Mouse (Mus musculus): ENCODE measurements around the gene Nlk. TPM values are rescaled to one million over a fixed set of nuclear protein-coding genes. Genes with fewer than 3 reads are reported as not detected.

Nlk gene
- polyA plus RNA-seq, 1 experiment, result 25.6 TPM

DNA sequence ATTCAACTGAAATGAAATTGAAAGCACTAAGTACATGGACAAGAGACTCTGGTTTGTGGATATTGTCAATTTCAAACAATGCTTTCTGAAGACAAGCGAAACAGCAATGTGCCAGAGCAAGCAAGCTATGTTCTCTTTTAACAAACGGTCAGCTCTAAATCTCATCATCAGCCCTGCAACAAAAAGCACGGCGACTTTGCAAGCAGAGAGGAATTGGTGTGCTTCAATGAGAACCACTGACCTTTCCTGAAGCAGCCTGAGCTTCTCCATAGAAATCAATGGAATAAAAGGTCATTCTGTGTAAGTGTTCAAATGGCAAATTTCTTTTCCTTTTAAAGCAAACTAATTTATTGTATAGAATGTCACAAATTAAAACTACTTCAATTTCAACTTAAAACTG is 87.5 kb downstream of the Nlk start:
- no peak for DNase-seq
- Histone ChIP-seq H3K4me3 (replicated peaks; ENCODE audit: insufficient read depth, low read depth, low read length) (no peak overlapping the region), H3K27ac (ENCODE audit: insufficient read depth, low read length) (no peak overlapping the region), H3K4me1 (ENCODE audit: control insufficient read depth, insufficient read depth, low read length) (no peaks in the 10 kb centered on the region), H3K27me3 (ENCODE audit: control insufficient read depth, insufficient read depth, low read length) (no peaks in the 10 kb centered on the region)
- WGBS, result 85% methylated on average over 4 of the region's 4 CpGs
- TF ChIP-seq POLR2A (IDR thresholded peaks at IDR 0.05; ENCODE audit: borderline replicate concordance, insufficient read depth, low read length) (no peak), CTCF (IDR thresholded peaks at IDR 0.05; ENCODE audit: borderline replicate concordance, insufficient read depth, low read depth, low read length) (no peak)

DNA sequence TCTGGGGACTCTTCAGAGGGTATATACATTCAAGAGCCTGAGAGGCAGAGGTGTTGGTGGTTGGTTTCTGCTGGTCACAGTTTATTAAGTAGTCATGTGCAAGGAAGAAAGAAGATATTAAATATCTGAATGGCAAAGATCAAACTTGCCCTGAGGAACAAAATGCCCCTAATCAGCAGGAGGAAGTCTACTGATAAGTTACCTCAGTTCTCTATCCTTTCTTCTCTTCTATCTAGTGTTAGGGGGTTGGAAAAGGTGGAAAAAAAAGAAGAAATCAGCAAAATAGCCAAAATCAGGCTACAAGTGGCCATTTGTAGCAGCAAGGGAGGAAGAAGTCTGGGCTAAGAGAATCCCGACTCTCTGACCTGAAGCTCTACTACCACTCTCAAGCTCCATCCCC is 92.3 kb downstream of the Nlk start:
- DNase-seq, result no peak
- no peaks in the 10 kb centered on the region for H3K4me1 ChIP-seq (ENCODE audit: control insufficient read depth, insufficient read depth, low read length)
- no peak overlapping the region for H3K27ac ChIP-seq (ENCODE audit: insufficient read depth, low read length)
- H3K27me3 ChIP-seq (ENCODE audit: control insufficient read depth, insufficient read depth, low read length), result no peaks in the 10 kb centered on the region
- 89% methylated on average over 1 of the region's 1 CpGs for WGBS
- TF ChIP-seq POLR2A (IDR thresholded peaks at IDR 0.05; ENCODE audit: borderline replicate concordance, insufficient read depth, low read length), result no peak
- no peak for TF ChIP-seq CTCF (IDR thresholded peaks at IDR 0.05; ENCODE audit: borderline replicate concordance, insufficient read depth, low read depth, low read length)
- H3K4me3 ChIP-seq (replicated peaks; ENCODE audit: insufficient read depth, low read depth, low read length), result no peak overlapping the region

DNA sequence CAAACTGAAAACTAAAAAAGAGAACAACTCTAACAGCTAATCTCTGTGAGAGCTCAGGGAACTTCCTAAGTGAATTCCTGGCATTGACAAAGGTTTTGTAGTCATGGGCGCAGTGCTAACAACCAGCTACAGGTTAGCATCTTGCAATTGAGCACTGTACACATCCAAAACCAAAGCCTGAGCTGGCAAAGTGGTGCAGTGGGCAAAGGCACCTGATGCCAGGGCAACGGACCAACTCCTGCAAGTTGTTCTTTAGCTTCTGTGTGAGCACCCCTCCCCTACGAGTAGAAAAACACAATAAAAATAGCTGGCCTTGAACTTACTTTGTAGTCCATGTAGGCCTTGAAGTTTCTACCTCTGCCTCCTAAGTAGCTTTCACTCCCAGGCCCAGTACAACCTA is 94.4 kb downstream of the Nlk start:
- H3K4me1 ChIP-seq (ENCODE audit: control insufficient read depth, insufficient read depth, low read length), result no peaks in the 10 kb centered on the region
- DNase-seq, result no peak
- TF ChIP-seq CTCF (IDR thresholded peaks at IDR 0.05; ENCODE audit: borderline replicate concordance, insufficient read depth, low read depth, low read length), result no peak
- no peak for TF ChIP-seq POLR2A (IDR thresholded peaks at IDR 0.05; ENCODE audit: borderline replicate concordance, insufficient read depth, low read length)
- WGBS, result 83% methylated on average over 3 of the region's 3 CpGs
- H3K27ac ChIP-seq (ENCODE audit: insufficient read depth, low read length), result no peak overlapping the region
- H3K4me3 ChIP-seq (replicated peaks; ENCODE audit: insufficient read depth, low read depth, low read length), result no peak overlapping the region
- H3K27me3 ChIP-seq (ENCODE audit: control insufficient read depth, insufficient read depth, low read length), result no peaks in the 10 kb centered on the region

DNA sequence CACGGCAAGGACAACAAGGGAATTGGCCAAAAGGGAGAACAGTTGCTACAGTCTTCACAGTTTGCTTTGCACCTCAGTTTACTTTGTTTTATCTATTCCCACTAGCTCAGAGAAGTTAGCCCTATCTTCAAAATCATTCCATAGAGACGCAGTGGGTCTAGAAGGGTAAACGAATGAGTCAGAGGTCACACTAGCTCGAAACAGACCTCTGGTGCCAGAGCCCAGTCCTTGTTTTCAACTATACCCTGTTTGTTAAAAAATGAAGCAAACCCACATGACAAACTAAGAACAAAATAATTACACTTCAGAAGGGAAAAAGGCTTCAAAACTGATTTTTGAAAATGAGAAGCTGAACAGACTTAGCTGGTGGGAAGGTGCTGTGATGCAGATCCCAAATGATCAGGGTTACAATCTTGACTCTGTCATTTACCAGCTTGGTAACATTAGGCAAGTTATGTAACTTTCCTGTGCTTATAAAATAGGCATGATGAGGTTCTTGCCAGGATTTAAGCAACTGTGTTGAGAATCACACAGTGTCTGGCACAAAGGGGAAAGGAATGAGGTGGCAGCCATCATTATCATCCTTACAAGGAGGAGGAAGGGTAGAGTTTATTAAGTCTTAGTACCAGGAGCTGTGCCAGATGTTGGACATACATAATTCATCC is 96.1 kb downstream of the Nlk start:
- Histone ChIP-seq H3K4me3 (replicated peaks; ENCODE audit: insufficient read depth, low read depth, low read length) (no peak overlapping the region), H3K27ac (ENCODE audit: insufficient read depth, low read length) (no peak overlapping the region), H3K27me3 (ENCODE audit: control insufficient read depth, insufficient read depth, low read length) (no peaks in the 10 kb centered on the region), H3K4me1 (ENCODE audit: control insufficient read depth, insufficient read depth, low read length) (no peaks in the 10 kb centered on the region)
- WGBS, result 84% methylated on average over 4 of the region's 4 CpGs
- no peak for TF ChIP-seq POLR2A (IDR thresholded peaks at IDR 0.05; ENCODE audit: borderline replicate concordance, insufficient read depth, low read length)
- DNase-seq, result no peak

DNA sequence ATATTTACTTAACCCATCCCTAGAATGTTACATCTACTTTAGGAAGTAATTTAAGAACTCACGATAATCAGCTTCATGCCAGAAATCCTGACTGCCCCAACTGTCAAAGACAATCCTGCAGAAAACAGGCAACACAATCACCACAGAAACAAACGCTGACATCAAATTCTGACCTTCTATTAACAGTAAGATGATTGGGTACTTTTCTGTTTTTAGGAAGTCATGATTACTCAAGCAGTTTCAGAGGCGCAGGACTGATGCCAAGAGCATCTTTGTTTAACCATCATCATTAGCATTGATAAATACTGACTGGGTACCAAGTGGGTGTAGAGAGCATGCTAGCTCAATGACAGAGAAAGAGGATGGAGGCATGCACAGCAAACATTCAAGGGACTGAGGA is 96.7 kb downstream of the Nlk start:
- Histone ChIP-seq H3K4me1 (ENCODE audit: control insufficient read depth, insufficient read depth, low read length) (no peaks in the 10 kb centered on the region), H3K4me3 (replicated peaks; ENCODE audit: insufficient read depth, low read depth, low read length) (no peak overlapping the region), H3K27me3 (ENCODE audit: control insufficient read depth, insufficient read depth, low read length) (no peaks in the 10 kb centered on the region), H3K27ac (ENCODE audit: insufficient read depth, low read length) (no peak overlapping the region)
- 82% methylated on average over 3 of the region's 3 CpGs for WGBS
- no peak for TF ChIP-seq CTCF (IDR thresholded peaks at IDR 0.05; ENCODE audit: borderline replicate concordance, insufficient read depth, low read depth, low read length)
- no peak for TF ChIP-seq POLR2A (IDR thresholded peaks at IDR 0.05; ENCODE audit: borderline replicate concordance, insufficient read depth, low read length)
- no peak for DNase-seq

DNA sequence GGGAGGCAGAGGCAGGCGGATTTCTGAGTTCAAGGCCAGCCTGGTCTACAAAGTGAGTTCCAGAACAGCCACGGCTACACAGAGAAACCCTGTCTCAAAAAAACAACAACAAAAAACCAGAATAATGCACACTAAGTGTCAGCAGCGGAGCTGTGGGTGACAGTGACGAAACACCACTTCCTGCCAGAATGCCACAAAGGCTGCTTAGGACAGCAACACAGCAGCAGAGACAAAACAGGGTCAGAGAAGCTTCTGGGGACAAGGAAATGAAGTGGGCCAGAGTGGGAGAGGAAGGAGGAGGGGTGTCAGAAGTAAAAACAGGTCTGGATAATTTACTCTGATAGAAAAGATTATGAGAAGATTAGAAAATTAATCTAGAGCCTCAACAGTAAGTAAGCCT is 97.1 kb downstream of the Nlk start:
- Histone ChIP-seq H3K27ac (ENCODE audit: insufficient read depth, low read length) (no peak overlapping the region), H3K27me3 (ENCODE audit: control insufficient read depth, insufficient read depth, low read length) (no peaks in the 10 kb centered on the region), H3K4me1 (ENCODE audit: control insufficient read depth, insufficient read depth, low read length) (no peaks in the 10 kb centered on the region), H3K4me3 (replicated peaks; ENCODE audit: insufficient read depth, low read depth, low read length) (no peak overlapping the region)
- 84% methylated on average over 4 of the region's 4 CpGs for WGBS
- no peak for DNase-seq
- TF ChIP-seq CTCF (IDR thresholded peaks at IDR 0.05; ENCODE audit: borderline replicate concordance, insufficient read depth, low read depth, low read length) (no peak), POLR2A (IDR thresholded peaks at IDR 0.05; ENCODE audit: borderline replicate concordance, insufficient read depth, low read length) (no peak)

DNA sequence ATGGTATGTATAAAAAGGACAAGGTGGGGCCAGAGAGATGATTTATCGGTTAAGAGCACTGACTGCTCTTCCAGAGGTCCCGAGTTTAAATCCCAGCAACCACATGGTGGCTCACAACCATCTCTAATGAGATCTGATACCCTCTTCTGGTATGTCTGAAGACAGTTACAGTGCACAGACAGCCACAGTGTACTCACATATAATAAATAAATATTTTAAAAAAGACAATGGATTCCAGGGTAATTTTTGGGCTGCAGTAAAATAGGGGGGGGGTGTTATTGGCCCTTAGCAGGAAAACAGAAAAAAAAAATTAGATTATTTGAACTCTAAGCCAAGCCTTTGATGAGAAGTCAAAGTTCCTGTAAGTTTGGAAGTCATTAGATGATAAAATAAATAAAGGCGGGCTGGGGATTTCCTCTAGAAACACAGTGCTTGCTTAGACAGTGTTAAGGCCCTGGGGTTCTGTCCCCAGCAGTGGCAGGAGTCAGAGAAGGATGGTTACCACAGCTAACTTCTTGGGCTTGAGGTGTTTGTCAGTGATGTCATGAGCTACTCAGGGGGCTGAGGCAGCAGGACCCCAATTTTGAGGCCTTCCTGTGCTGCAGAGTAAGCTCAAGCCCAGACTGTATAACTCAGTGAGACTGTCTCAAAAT is 98.3 kb downstream of the Nlk start:
- Histone ChIP-seq H3K4me3 (replicated peaks; ENCODE audit: insufficient read depth, low read depth, low read length) (no peak overlapping the region), H3K27ac (ENCODE audit: insufficient read depth, low read length) (no peak overlapping the region), H3K4me1 (ENCODE audit: control insufficient read depth, insufficient read depth, low read length) (no peaks in the 10 kb centered on the region), H3K27me3 (ENCODE audit: control insufficient read depth, insufficient read depth, low read length) (no peaks in the 10 kb centered on the region)
- TF ChIP-seq CTCF (IDR thresholded peaks at IDR 0.05; ENCODE audit: borderline replicate concordance, insufficient read depth, low read depth, low read length) (no peak), POLR2A (IDR thresholded peaks at IDR 0.05; ENCODE audit: borderline replicate concordance, insufficient read depth, low read length) (no peak)
- no peak for DNase-seq
- 82% methylated on average over 3 of the region's 3 CpGs for WGBS

DNA sequence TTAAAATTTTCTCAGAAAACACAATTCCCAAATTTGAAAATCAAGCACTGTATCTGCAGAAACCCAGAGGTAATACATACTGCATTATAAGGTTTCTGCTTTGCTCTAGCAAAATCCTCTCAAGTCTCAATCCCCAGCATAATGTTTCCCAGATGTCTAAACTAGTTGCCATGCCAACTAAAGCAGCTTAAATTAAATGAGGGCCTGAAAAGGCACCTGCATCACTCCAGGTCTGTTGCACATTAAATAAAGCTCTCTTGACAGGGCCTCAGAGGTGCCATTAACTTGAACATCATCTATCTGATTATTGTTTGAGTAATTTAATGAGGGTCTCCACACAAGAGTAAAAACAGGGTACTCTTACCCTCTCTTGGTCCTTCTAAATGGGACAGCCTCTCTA is 100.4 kb downstream of the Nlk start:
- no peak overlapping the region for H3K4me3 ChIP-seq (replicated peaks; ENCODE audit: insufficient read depth, low read depth, low read length)
- DNase-seq, result no peak

More for the DNA sequence above, 100.4 kb downstream of the Nlk start:
- TF ChIP-seq CTCF (IDR thresholded peaks at IDR 0.05; ENCODE audit: borderline replicate concordance, insufficient read depth, low read depth, low read length) (no peak), POLR2A (IDR thresholded peaks at IDR 0.05; ENCODE audit: borderline replicate concordance, insufficient read depth, low read length) (no peak)
- H3K4me1 ChIP-seq (ENCODE audit: control insufficient read depth, insufficient read depth, low read length), result no peaks in the 10 kb centered on the region
- H3K27ac ChIP-seq (ENCODE audit: insufficient read depth, low read length), result no peak overlapping the region
- H3K27me3 ChIP-seq (ENCODE audit: control insufficient read depth, insufficient read depth, low read length), result no peaks in the 10 kb centered on the region
